Mouse (Mus musculus) lung, postnatal 0 days (tissue): Measurements from ENCODE around the gene Slc35f6. TPM values are rescaled to one million over a fixed set of nuclear protein-coding genes. Genes with fewer than 3 reads are reported as not detected.

Source experiments
- ATAC-seq: fragments of 200-750 bp; cut with Nextera tagmentation; 2 replicates; pipeline ENCODE4 v1.8.0; 2017; ENCODE audit warnings: moderate library complexity
- DNase-seq: peaks from one replicate; pipeline ENCODE4 v3.0.0-alpha.2; 2016; ENCODE audit warnings: low spot score
- H3K27ac ChIP-seq: fragments of 300-500 bp; sonication (generic); 2 replicates; pipeline ENCODE4 v1.5.1; 2014; ENCODE audit warnings: antibody characterized with exemption, mild to moderate bottlenecking, low read length, mixed read lengths
- H3K27me3 ChIP-seq: fragments of 300-500 bp; sonication (generic); replicated peaks from 2 replicates; pipeline ENCODE4 v1.6.1; 2014; ENCODE audit warnings: low read length, mixed read lengths; ENCODE audit not compliant: insufficient read depth
- H3K36me3 ChIP-seq: fragments of 300-500 bp; sonication (generic); 2 replicates; pipeline ENCODE4 v1.6.1; 2014; ENCODE audit warnings: low read length, mixed read lengths; ENCODE audit not compliant: insufficient read depth
- H3K4me1 ChIP-seq: fragments of 300-500 bp; sonication (generic); 2 replicates; pipeline ENCODE4 v1.6.1; 2014; ENCODE audit warnings: antibody characterized with exemption, low read depth, low read length, mixed read lengths; ENCODE audit not compliant: insufficient read depth
- H3K4me2 ChIP-seq: fragments of 300-500 bp; sonication (generic); replicated peaks from 2 replicates; pipeline ENCODE4 v1.6.1; 2014; ENCODE audit warnings: low read depth, mild to moderate bottlenecking, low read length, moderate library complexity, mixed read lengths
- H3K4me3 ChIP-seq: fragments of 300-500 bp; sonication (generic); 2 replicates; pipeline ENCODE4 v1.5.1; 2014; ENCODE audit warnings: low read depth, low read length
- H3K9ac ChIP-seq: fragments of 300-500 bp; sonication (generic); replicated peaks from 2 replicates; pipeline ENCODE4 v1.6.1; 2014; ENCODE audit warnings: low read depth, mild to moderate bottlenecking
- H3K9me3 ChIP-seq: fragments of 300-500 bp; sonication (generic); 2 replicates; pipeline ENCODE4 v1.6.1; 2016; ENCODE audit warnings: low read length, mixed read lengths
- CTCF ChIP-seq: IDR thresholded peaks from 2 replicates; pipeline ENCODE4 v1.5.1; 2016; ENCODE audit warnings: antibody characterized with exemption, mild to moderate bottlenecking
- EP300 ChIP-seq: IDR thresholded peaks from 2 replicates; pipeline ENCODE4 v1.6.1; 2016; ENCODE audit warnings: antibody characterized with exemption, mild to moderate bottlenecking, control low read depth
- WGBS: fragments of 180-500 bp; shearing (Covaris S2); extraction: QIAGEN DNeasy Blood & Tissue Kit; methylation state at CpG from one replicate; pipeline ENCODE4 v1.1.7; 2014; 5-methylcytosine and 5-hydroxymethylcytosine counted together
- polyA plus RNA-seq: library from polyadenylated mRNA; unstranded; fragments of >200 nt; fragmentation: Nextera tagmentation; extraction: Ambion mirVana; gene quantifications from 2 replicates; pipeline ENCODE4 v1.2.1, GENCODE M21; 2015

Gene Slc35f6
- polyA plus RNA-seq, 1 experiment from 2014 or later: 34.5 TPM

GRCm38 (mm10) chr5:30613242-30613641 is 34.5 kb upstream of the Slc35f6 start:
- DNase-seq (no peak), ATAC-seq (no peak)
- no peak overlapping the region for H3K9ac ChIP-seq
- no peak overlapping the region for H3K4me2 ChIP-seq
- H3K4me1 ChIP-seq: peaks cover 30% of the 10 kb centered on the region
- WGBS: 50% methylated on average over 8 of the region's 8 CpGs
- TF ChIP-seq EP300 (no peak), CTCF (no peak)
- H3K27ac ChIP-seq: no peak overlapping the region
- H3K27me3 ChIP-seq: no peaks in the 10 kb centered on the region
- H3K36me3 ChIP-seq: no peaks in the 10 kb centered on the region
- H3K9me3 ChIP-seq: no peaks in the 10 kb centered on the region
- H3K4me3 ChIP-seq: no peak overlapping the region

- WGBS: 0% methylated on average over 1 of the region's 1 CpGs
- Histone ChIP-seq H3K27me3 (no peaks in the 10 kb centered on the region), H3K36me3 (no peaks in the 10 kb centered on the region), H3K27ac (no peak overlapping the region), H3K4me2 (no peak overlapping the region), H3K4me3 (no peak overlapping the region), H3K9ac (no peak overlapping the region), H3K4me1 (peaks cover 30% of the 10 kb centered on the region), H3K9me3 (no peaks in the 10 kb centered on the region)
- no peak for TF ChIP-seq CTCF
- TF ChIP-seq EP300: no peak; the same call in 1 of the 2 replicates
- ATAC-seq (peak; percentile 72), DNase-seq (peak; percentile 80)
These were observed 33.5 kb upstream of the Slc35f6 start for GRCm38 (mm10) chr5:30614221-30614620.

GRCm38 (mm10) chr5:30615416-30615815 is 32.3 kb upstream of the Slc35f6 start:
- TF ChIP-seq CTCF (no peak), EP300 (no peak)
- peak; percentile 47 for DNase-seq
- WGBS: 18% methylated on average over 6 of the region's 6 CpGs

GRCm38 (mm10) chr5:30615819-30616218 is 31.9 kb upstream of the Slc35f6 start:
- Histone ChIP-seq H3K4me1 (peaks cover 30% of the 10 kb centered on the region), H3K9me3 (no peaks in the 10 kb centered on the region), H3K27me3 (no peaks in the 10 kb centered on the region), H3K36me3 (no peaks in the 10 kb centered on the region), H3K27ac (no peak overlapping the region), H3K4me3 (no peak overlapping the region), H3K9ac (no peak overlapping the region), H3K4me2 (no peak overlapping the region)
- DNase-seq (no peak), ATAC-seq (no peak)
- no peak for TF ChIP-seq CTCF
- TF ChIP-seq EP300: no peak
- WGBS: 45% methylated on average over 4 of the region's 4 CpGs

More at GRCm38 (mm10) chr5:30615416-30615815, 32.3 kb upstream of the Slc35f6 start:
- H3K9ac ChIP-seq: no peak overlapping the region
- peaks cover 30% of the 10 kb centered on the region for H3K4me1 ChIP-seq
- no peak overlapping the region for H3K4me2 ChIP-seq
- 0 out of 2 replicates have a peak, but pooled peaks have one; percentile 11 for ATAC-seq
- no peak overlapping the region for H3K27ac ChIP-seq
- H3K9me3 ChIP-seq: no peaks in the 10 kb centered on the region
- H3K36me3 ChIP-seq: no peaks in the 10 kb centered on the region
- no peaks in the 10 kb centered on the region for H3K27me3 ChIP-seq
- H3K4me3 ChIP-seq: no peak overlapping the region

GRCm38 (mm10) chr5:30616644-30617043 is 31.1 kb upstream of the Slc35f6 start:
- Histone ChIP-seq H3K4me2 (no peak overlapping the region), H3K27me3 (peaks cover 2% of the 10 kb centered on the region; the same call in 1 of the 2 replicates), H3K4me3 (no peak overlapping the region), H3K9ac (no peak overlapping the region), H3K36me3 (no peaks in the 10 kb centered on the region), H3K9me3 (no peaks in the 10 kb centered on the region), H3K27ac (no peak overlapping the region), H3K4me1 (peaks cover 30% of the 10 kb centered on the region)
- ATAC-seq (no peak), DNase-seq (no peak)
- TF ChIP-seq EP300 (no peak), CTCF (no peak)
- 52% methylated on average over 3 of the region's 3 CpGs for WGBS

- H3K4me1 ChIP-seq: peaks cover 32% of the 10 kb centered on the region
- no peak overlapping the region for H3K4me3 ChIP-seq
- no peak overlapping the region for H3K9ac ChIP-seq
- WGBS: 16% methylated on average over 3 of the region's 3 CpGs
- peaks cover 9% of the 10 kb centered on the region; the same call in 1 of the 2 replicates for H3K27me3 ChIP-seq
- DNase-seq (no peak), ATAC-seq (no peak)
- H3K27ac ChIP-seq: no peak overlapping the region
- H3K9me3 ChIP-seq: no peaks in the 10 kb centered on the region
- 0 out of 2 replicates have a peak overlapping the region, but pooled peaks have one; percentile 11 for H3K4me2 ChIP-seq
- no peaks in the 10 kb centered on the region for H3K36me3 ChIP-seq
- TF ChIP-seq EP300: no peak
- no peak for TF ChIP-seq CTCF
These were observed 30.4 kb upstream of the Slc35f6 start for GRCm38 (mm10) chr5:30617357-30617756.
